Mouse (Mus musculus) MEL (cell line): ENCODE results near the gene Il2rg.

Source experiments
- CTCF ChIP-seq, 3 experiments: IDR thresholded peaks in 2 of 3; conservative IDR thresholded peaks in 1 of 3; 2 replicates each; pipeline ENCODE4 v1.5.1; 2011 to 2012; ENCODE audit warnings: low read length in 3 of 3, low read depth in 2 of 3, mild to moderate bottlenecking in 2 of 3, improper control_type of control experiment in 1 of 3, inconsistent platforms in 1 of 3, mixed read lengths in 1 of 3, moderate library complexity in 1 of 3; ENCODE audit not compliant: control insufficient read depth in 1 of 3, insufficient read depth in 1 of 3, poor library complexity in 1 of 3, severe bottlenecking in 1 of 3
- HCFC1 ChIP-seq: IDR thresholded peaks from 2 replicates; pipeline ENCODE4 v1.6.1; 2012; ENCODE audit warnings: low read depth, mild to moderate bottlenecking, inconsistent platforms, low read length, improper control_type of control experiment, moderate library complexity
- POLR2A ChIP-seq, 2 experiments: IDR thresholded peaks; 2 replicates each; pipeline ENCODE4 v1.6.1; 2011 to 2012; ENCODE audit warnings: low read length in 2 of 2, mild to moderate bottlenecking in 2 of 2, control low read depth in 1 of 2, improper control_type of control experiment in 1 of 2, low read depth in 1 of 2, moderate library complexity in 1 of 2; ENCODE audit not compliant: control insufficient read depth in 1 of 2, insufficient read depth in 1 of 2, poor library complexity in 1 of 2
- USF1 ChIP-seq: IDR thresholded peaks from 2 replicates; pipeline ENCODE4 v1.6.1; 2014; ENCODE audit warnings: low read depth, mild to moderate bottlenecking, inconsistent platforms, low read length, improper control_type of control experiment, moderate library complexity
- ZNF384 ChIP-seq: IDR thresholded peaks from 2 replicates; pipeline ENCODE4 v1.6.1; 2012; ENCODE audit warnings: low read depth, mild to moderate bottlenecking, inconsistent platforms, low read length, improper control_type of control experiment

DNA sequence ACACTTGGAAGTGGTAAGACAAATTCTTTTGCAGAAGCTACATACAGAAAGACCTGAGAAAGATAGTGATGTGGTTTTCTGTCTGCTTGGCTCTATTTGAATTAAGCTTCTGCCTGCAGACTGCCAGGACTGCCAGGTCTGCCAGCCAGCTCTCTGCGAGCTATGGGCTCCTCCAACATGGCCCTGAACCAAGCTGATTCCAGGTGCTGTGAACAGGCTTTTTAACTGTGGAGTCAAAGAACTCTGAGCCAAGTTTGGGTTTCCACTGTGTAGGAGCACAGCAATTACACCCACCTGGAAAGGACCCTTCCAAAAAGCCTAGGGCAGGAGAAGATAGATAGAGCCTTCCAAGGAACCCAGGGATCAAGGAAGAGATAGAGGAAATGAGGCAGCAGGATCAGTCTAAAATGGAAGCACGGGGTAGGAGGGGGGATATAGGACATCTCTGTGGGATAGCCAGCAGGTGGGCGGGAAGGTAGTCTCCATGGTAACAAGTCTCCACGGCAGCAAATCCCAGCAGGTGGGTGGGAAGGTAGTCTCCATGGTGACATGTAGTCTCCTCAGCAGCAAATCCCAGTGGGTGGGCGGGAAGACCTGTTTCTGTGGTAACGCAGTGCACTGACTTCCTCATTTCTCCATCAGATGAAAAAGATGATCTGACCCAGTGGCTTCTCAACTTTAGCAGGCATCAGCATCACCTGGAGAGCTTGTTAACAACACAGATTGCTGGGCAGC lies 45.7 kb upstream of the Il2rg start:
- TF ChIP-seq HCFC1 (no peak), POLR2A (IDR thresholded peaks at IDR 0.05; ENCODE audit: control insufficient read depth in 1 of 2, insufficient read depth in 1 of 2, low read depth in 1 of 2, low read length in 2 of 2, poor library complexity in 1 of 2) (no peak), USF1 (no peak), ZNF384 (no peak), CTCF (IDR thresholded peaks at IDR 0.05 in 2 of 3, conservative IDR thresholded peaks at IDR 0.05 in 1 of 3; ENCODE audit: control insufficient read depth in 1 of 3, insufficient read depth in 1 of 3, low read depth in 2 of 3, low read length in 3 of 3, poor library complexity in 1 of 3, severe bottlenecking in 1 of 3) (no peak)
